Mouse (Mus musculus) MEL (cell line): ENCODE data around the gene Wdr5b. TPM values are rescaled to one million over a fixed set of nuclear protein-coding genes. Genes with fewer than 3 reads are reported as not detected.

Experiments used
- DNase-seq: peaks from one replicate; pipeline ENCODE4 v3.0.0; 2011; ENCODE audit warnings: low read depth, low spot score
- H3K27ac ChIP-seq: 2 replicates; pipeline ENCODE4 v1.5.1; 2012; ENCODE audit warnings: low read depth, mild to moderate bottlenecking, control low read depth, low read length, moderate library complexity; ENCODE audit not compliant: control insufficient read depth
- H3K27me3 ChIP-seq, 2 experiments: fragments of 150-350 bp in 1 of 2; sonication (generic) in 1 of 2; 2 replicates each; pipeline ENCODE4 v1.6.1; 2012; ENCODE audit warnings: low read length in 2 of 2, mild to moderate bottlenecking in 2 of 2, improper control_type of control experiment in 1 of 2, moderate library complexity in 1 of 2; ENCODE audit not compliant: insufficient read depth in 2 of 2, control insufficient read depth in 1 of 2
- H3K36me3 ChIP-seq, 2 experiments: 2 replicates each; pipeline ENCODE4 v1.6.1; 2012 to 2014; ENCODE audit warnings: low read length in 2 of 2, improper control_type of control experiment in 1 of 2, inconsistent platforms in 1 of 2, mild to moderate bottlenecking in 1 of 2; ENCODE audit not compliant: insufficient read depth in 2 of 2, control insufficient read depth in 1 of 2
- H3K4me1 ChIP-seq, 2 experiments: fragments of 150-350 bp in 1 of 2; sonication (generic) in 1 of 2; 2 replicates each; pipeline ENCODE4 v1.6.1; 2012; ENCODE audit warnings: low read length in 2 of 2, improper control_type of control experiment in 1 of 2, mild to moderate bottlenecking in 1 of 2; ENCODE audit not compliant: insufficient read depth in 2 of 2, control insufficient read depth in 1 of 2
- H3K4me3 ChIP-seq, 2 experiments: fragments of 150-350 bp in 1 of 2; sonication (generic) in 1 of 2; 2 replicates each; pipeline ENCODE4 v1.5.1; 2012; ENCODE audit warnings: low read depth in 2 of 2, low read length in 2 of 2, mild to moderate bottlenecking in 2 of 2, moderate library complexity in 2 of 2, control low read depth in 1 of 2, improper control_type of control experiment in 1 of 2; ENCODE audit not compliant: control insufficient read depth in 1 of 2, insufficient read depth in 1 of 2
- H3K79me2 ChIP-seq: 2 replicates; pipeline ENCODE4 v1.6.1; 2012; ENCODE audit warnings: mild to moderate bottlenecking, low read length, moderate library complexity; ENCODE audit not compliant: control insufficient read depth, poor library complexity, insufficient read depth
- H3K9ac ChIP-seq: 2 replicates; pipeline ENCODE4 v1.6.1; 2012; ENCODE audit warnings: low read depth, mild to moderate bottlenecking, control low read depth, low read length, moderate library complexity; ENCODE audit not compliant: control insufficient read depth, poor library complexity, severe bottlenecking
- H3K9me3 ChIP-seq: fragments of 150-350 bp; sonication (generic); replicated peaks from 2 replicates; pipeline ENCODE4 v1.6.1; 2012; ENCODE audit warnings: mild to moderate bottlenecking, low read length, improper control_type of control experiment, moderate library complexity; ENCODE audit not compliant: insufficient read depth
- BHLHE40 ChIP-seq: IDR thresholded peaks from 2 replicates; pipeline ENCODE4 v1.6.1; 2012; ENCODE audit warnings: low read depth, mild to moderate bottlenecking, inconsistent platforms, low read length, improper control_type of control experiment, borderline replicate concordance
- CHD2 ChIP-seq: IDR thresholded peaks from 2 replicates; pipeline ENCODE4 v1.6.1; 2011; ENCODE audit warnings: low read length, improper control_type of control experiment
- EP300 ChIP-seq, 2 experiments: IDR thresholded peaks; 2 replicates each; pipeline ENCODE4 v1.6.1; 2011; ENCODE audit warnings: improper control_type of control experiment in 2 of 2, low read length in 2 of 2, low read depth in 1 of 2, mild to moderate bottlenecking in 1 of 2
- GABPA ChIP-seq: IDR thresholded peaks from 2 replicates; pipeline ENCODE4 v1.6.1; 2012; ENCODE audit warnings: low read depth, mild to moderate bottlenecking, inconsistent platforms, low read length, improper control_type of control experiment, moderate library complexity
- MAZ ChIP-seq: IDR thresholded peaks from 2 replicates; pipeline ENCODE4 v1.6.1; 2012; ENCODE audit warnings: low read depth, mild to moderate bottlenecking, inconsistent platforms, low read length, improper control_type of control experiment
- MYB ChIP-seq: IDR thresholded peaks from 2 replicates; pipeline ENCODE4 v1.6.1; 2011; ENCODE audit warnings: mild to moderate bottlenecking, low read depth, low read length, improper control_type of control experiment
- NRF1 ChIP-seq: IDR thresholded peaks from 2 replicates; pipeline ENCODE4 v1.6.1; 2014; ENCODE audit warnings: low read depth, mild to moderate bottlenecking, inconsistent platforms, low read length, improper control_type of control experiment, moderate library complexity; ENCODE audit not compliant: poor library complexity, insufficient read depth, severe bottlenecking
- POLR2AphosphoS2 ChIP-seq: IDR thresholded peaks from 2 replicates; pipeline ENCODE4 v1.6.1; 2011; ENCODE audit warnings: low read length, improper control_type of control experiment
- RAD21 ChIP-seq: IDR thresholded peaks from 2 replicates; pipeline ENCODE4 v1.6.1; 2011; ENCODE audit warnings: mild to moderate bottlenecking, low read depth, low read length, improper control_type of control experiment
- RCOR1 ChIP-seq: IDR thresholded peaks from 2 replicates; pipeline ENCODE4 v1.6.1; 2012; ENCODE audit warnings: low read depth, mild to moderate bottlenecking, inconsistent platforms, low read length, improper control_type of control experiment
- SIN3A ChIP-seq: IDR thresholded peaks from 2 replicates; pipeline ENCODE4 v1.6.1; 2012; ENCODE audit warnings: low read length, improper control_type of control experiment, inconsistent platforms
- TAL1 ChIP-seq: IDR thresholded peaks from 2 replicates; pipeline ENCODE4 v1.6.1; 2012; ENCODE audit warnings: mild to moderate bottlenecking, inconsistent platforms, low read length, moderate library complexity, mixed read lengths
- TCF12 ChIP-seq: IDR thresholded peaks from 2 replicates; pipeline ENCODE4 v1.6.1; 2014; ENCODE audit warnings: low read depth, mild to moderate bottlenecking, inconsistent platforms, low read length, improper control_type of control experiment, moderate library complexity
- UBTF ChIP-seq: IDR thresholded peaks from 2 replicates; pipeline ENCODE4 v1.6.1; 2012; ENCODE audit warnings: low read depth, mild to moderate bottlenecking, inconsistent platforms, low read length, improper control_type of control experiment, moderate library complexity, borderline replicate concordance; ENCODE audit not compliant: insufficient read depth
- USF1 ChIP-seq: IDR thresholded peaks from 2 replicates; pipeline ENCODE4 v1.6.1; 2014; ENCODE audit warnings: low read depth, mild to moderate bottlenecking, inconsistent platforms, low read length, improper control_type of control experiment, moderate library complexity
- USF2 ChIP-seq, 2 experiments: IDR thresholded peaks; 2 replicates each; pipeline ENCODE4 v1.6.1; 2011 to 2012; ENCODE audit warnings: improper control_type of control experiment in 2 of 2, low read length in 2 of 2, borderline replicate concordance in 1 of 2, inconsistent platforms in 1 of 2, low read depth in 1 of 2, mild to moderate bottlenecking in 1 of 2; ENCODE audit not compliant: insufficient read depth in 1 of 2
- ZMIZ1 ChIP-seq: IDR thresholded peaks from 2 replicates; pipeline ENCODE4 v1.6.1; 2012; ENCODE audit warnings: low read depth, mild to moderate bottlenecking, inconsistent platforms, low read length, improper control_type of control experiment, moderate library complexity
- ZNF384 ChIP-seq: IDR thresholded peaks from 2 replicates; pipeline ENCODE4 v1.6.1; 2012; ENCODE audit warnings: low read depth, mild to moderate bottlenecking, inconsistent platforms, low read length, improper control_type of control experiment
- polyA plus RNA-seq, 2 experiments: library from polyadenylated mRNA; stranded (reverse) in 1 of 2; unstranded in 1 of 2; fragments of >175 nt in 1 of 2; fragments of >200 nt in 1 of 2; gene quantifications; 2 replicates each; pipeline versions ENCODE4 v1.2.1 to v1.2.4; 2012; ENCODE audit warnings: low replicate concordance in 2 of 2, low read depth in 1 of 2; ENCODE audit not compliant: insufficient read length in 2 of 2, insufficient read depth in 1 of 2, missing spikeins in 1 of 2
- total RNA-seq: library from RNA; depleted of rRNA; stranded (reverse); fragments of 300-350 nt; gene quantifications from 2 replicates; pipeline ENCODE4 v1.2.3, GENCODE M21; 2012

Gene Wdr5b
- total and polyA plus RNA-seq, 3 experiments = 1.7 to 3.3 TPM; not detected in 1

DNA sequence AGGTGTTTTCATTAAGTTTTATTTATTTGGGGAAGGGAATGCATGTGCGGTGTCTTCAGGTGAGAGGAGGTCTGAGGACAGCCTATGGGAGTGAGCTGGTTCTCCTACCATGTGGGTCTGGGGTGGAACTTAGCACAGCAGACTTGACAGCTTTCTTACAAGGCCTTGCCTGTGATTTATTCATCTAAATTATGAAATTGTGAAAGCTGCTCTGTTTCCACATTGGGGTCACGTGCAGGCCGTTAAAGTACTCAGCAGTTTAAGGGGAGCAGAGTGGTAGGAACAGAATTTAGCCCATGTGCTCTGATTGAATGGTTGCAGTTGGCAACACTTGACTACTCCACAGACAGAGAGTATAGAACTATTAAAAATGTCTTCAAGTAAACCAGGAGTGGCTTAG is 38.9 kb downstream of the Wdr5b start:
- Histone ChIP-seq H3K36me3 (peaks cover 0 to 10% of the 10 kb centered on the region in 2 experiments; a peak in 3 of 4 replicates), H3K27me3 (no peaks in the 10 kb centered on the region), H3K9ac (no peak overlapping the region), H3K4me1 (no peaks in the 10 kb centered on the region), H3K79me2 (peaks cover 12% of the 10 kb centered on the region; the same call in 1 of the 2 replicates), H3K9me3 (no peaks in the 10 kb centered on the region), H3K4me3 (no peak overlapping the region), H3K27ac (no peak overlapping the region)
- DNase-seq = no peak
- TF ChIP-seq GABPA (no peak), UBTF (no peak), USF1 (no peak)

- H3K27me3 ChIP-seq = no peaks in the 10 kb centered on the region
- no peak for TF ChIP-seq RCOR1
- no peak for TF ChIP-seq NRF1
- TF ChIP-seq TAL1 = no peak
- TF ChIP-seq RAD21 = no peak
- TF ChIP-seq CHD2 = no peak
- TF ChIP-seq ZNF384 = no peak
- TF ChIP-seq BHLHE40 = no peak
- TF ChIP-seq EP300 (IDR thresholded peaks at IDR 0.05; ENCODE audit: low read depth in 1 of 2, low read length in 2 of 2) = no peak
- TF ChIP-seq MYB = no peak
- TF ChIP-seq ZMIZ1 = no peak
- H3K9ac ChIP-seq = no peak overlapping the region
- no peak overlapping the region for H3K4me3 ChIP-seq
- no peak for DNase-seq
- no peak overlapping the region for H3K27ac ChIP-seq
- H3K4me1 ChIP-seq = no peaks in the 10 kb centered on the region
- H3K9me3 ChIP-seq = no peaks in the 10 kb centered on the region
- H3K36me3 ChIP-seq = peaks cover 0 to 12% of the 10 kb centered on the region in 2 experiments; a peak in 2 of 4 replicates
- H3K79me2 ChIP-seq = no peaks in the 10 kb centered on the region
Observed at GRCm38 (mm10) chr16:36087846-36088245, 46.9 kb downstream of the Wdr5b start.

- no peak for DNase-seq
- no peaks in the 10 kb centered on the region for H3K79me2 ChIP-seq
- no peak overlapping the region for H3K27ac ChIP-seq
- no peaks in the 10 kb centered on the region for H3K9me3 ChIP-seq
- H3K9ac ChIP-seq = no peak overlapping the region
- H3K27me3 ChIP-seq = no peaks in the 10 kb centered on the region
- no peak for TF ChIP-seq USF2 (IDR thresholded peaks at IDR 0.05; ENCODE audit: borderline replicate concordance in 1 of 2, insufficient read depth in 1 of 2, low read depth in 1 of 2, low read length in 2 of 2)
- TF ChIP-seq MYB = no peak
- TF ChIP-seq MAZ = no peak
- TF ChIP-seq USF1 = no peak
- no peak for TF ChIP-seq POLR2AphosphoS2
- TF ChIP-seq TCF12 = no peak
- TF ChIP-seq SIN3A = no peak
- H3K4me1 ChIP-seq = no peaks in the 10 kb centered on the region
- H3K36me3 ChIP-seq = peaks cover 0 to 12% of the 10 kb centered on the region in 2 experiments; a peak in 2 of 4 replicates
- H3K4me3 ChIP-seq = no peak overlapping the region
Observed at GRCm38 (mm10) chr16:36089065-36089464, 48.1 kb downstream of the Wdr5b start.
